Mouse (Mus musculus) hindbrain, postnatal 0 days (tissue): Measurements from ENCODE around the gene Pi4kb. TPM values are rescaled to one million over a fixed set of nuclear protein-coding genes. Genes with fewer than 3 reads are reported as not detected.

Experiments used
- ATAC-seq: fragments of 200-750 bp; cut with Nextera tagmentation; 2 replicates; pipeline ENCODE4 v1.8.0; 2017; ENCODE audit warnings: mild to moderate bottlenecking, moderate TSS enrichment, moderate library complexity
- DNase-seq: peaks from one replicate; pipeline ENCODE4 v3.0.0-alpha.2; 2015; ENCODE audit warnings: low spot score
- H3K27ac ChIP-seq: fragments of 300-500 bp; sonication (generic); 2 replicates; pipeline ENCODE4 v1.5.1; 2014; ENCODE audit warnings: mild to moderate bottlenecking
- H3K27me3 ChIP-seq: fragments of 300-500 bp; sonication (generic); 2 replicates; pipeline ENCODE4 v1.6.1; 2014; ENCODE audit warnings: low read length, mixed read lengths; ENCODE audit not compliant: insufficient read depth
- H3K36me3 ChIP-seq: fragments of 300-500 bp; sonication (generic); 2 replicates; pipeline ENCODE4 v1.6.1; 2014; ENCODE audit warnings: low read length, mixed read lengths; ENCODE audit not compliant: insufficient read depth
- H3K4me1 ChIP-seq: fragments of 300-500 bp; sonication (generic); 2 replicates; pipeline ENCODE4 v1.6.1; 2014; ENCODE audit warnings: antibody characterized with exemption, low read length, mixed read lengths; ENCODE audit not compliant: insufficient read depth
- H3K4me2 ChIP-seq: fragments of 300-500 bp; sonication (generic); 2 replicates; pipeline ENCODE4 v1.6.1; 2014; ENCODE audit warnings: low read depth, mild to moderate bottlenecking, low read length, moderate library complexity, mixed read lengths
- H3K4me3 ChIP-seq: fragments of 300-500 bp; sonication (generic); 2 replicates; pipeline ENCODE4 v1.5.1; 2014; ENCODE audit warnings: low read length
- H3K9ac ChIP-seq: fragments of 300-500 bp; sonication (generic); replicated peaks from 2 replicates; pipeline ENCODE4 v1.6.1; 2014; ENCODE audit warnings: mild to moderate bottlenecking, low read length, moderate library complexity, mixed read lengths
- H3K9me3 ChIP-seq: fragments of 300-500 bp; sonication (generic); 2 replicates; pipeline ENCODE4 v1.6.1; 2016; ENCODE audit warnings: low read length, mixed read lengths
- CTCF ChIP-seq: IDR thresholded peaks from 2 replicates; pipeline ENCODE4 v1.5.1; 2016; ENCODE audit warnings: antibody characterized with exemption, control low read depth, low read depth
- WGBS: fragments of 180-500 bp; shearing (Covaris S2); extraction: QIAGEN DNeasy Blood & Tissue Kit; methylation state at CpG from one replicate; pipeline ENCODE4 v1.1.7; 2014; 5-methylcytosine and 5-hydroxymethylcytosine counted together
- polyA plus RNA-seq: library from polyadenylated mRNA; unstranded; fragments of >200 nt; fragmentation: Nextera tagmentation; extraction: Ambion mirVana; gene quantifications from 2 replicates; pipeline ENCODE4 v1.2.1, GENCODE M21; 2015
- total RNA-seq: library from RNA; depleted of rRNA; stranded (reverse); fragments of >200 nt; gene quantifications from 2 replicates; pipeline ENCODE4 v1.2.3, GENCODE M21; 2014

Gene Pi4kb
- total and polyA plus RNA-seq, 2 experiments from 2014 or later: 22.7 to 57.1 TPM

GRCm38 (mm10) chr3:94974026-94974527 is 454 bp upstream of the Pi4kb start:
- peak; percentile 33 for ATAC-seq
- WGBS: 19% methylated on average over 9 of the region's 9 CpGs

GRCm38 (mm10) chr3:94984312-94984711 is 9.8 kb downstream of the Pi4kb start:
- no peak overlapping the region for H3K27ac ChIP-seq
- H3K27me3 ChIP-seq: no peaks in the 10 kb centered on the region
- H3K36me3 ChIP-seq: peaks cover 30% of the 10 kb centered on the region
- H3K9me3 ChIP-seq: no peaks in the 10 kb centered on the region
- TF ChIP-seq CTCF: no peak
- H3K4me3 ChIP-seq: no peak overlapping the region
- H3K4me1 ChIP-seq: no peaks in the 10 kb centered on the region
- WGBS: 93% methylated on average over 11 of the region's 11 CpGs
- H3K4me2 ChIP-seq: no peak overlapping the region
- no peak for ATAC-seq
- DNase-seq: no peak
- H3K9ac ChIP-seq: no peak overlapping the region

More at GRCm38 (mm10) chr3:94974026-94974527, 454 bp upstream of the Pi4kb start:
- H3K4me3 ChIP-seq: peak overlapping the region; percentile 93
- DNase-seq: no peak
- peak overlapping the region; percentile 93 for H3K9ac ChIP-seq
- no peaks in the 10 kb centered on the region for H3K36me3 ChIP-seq
- peak overlapping the region; percentile 82 for H3K4me2 ChIP-seq
- H3K27ac ChIP-seq: peak overlapping the region; percentile 17
- no peaks in the 10 kb centered on the region for H3K9me3 ChIP-seq
- peaks cover 11% of the 10 kb centered on the region for H3K4me1 ChIP-seq
- H3K27me3 ChIP-seq: no peaks in the 10 kb centered on the region
- TF ChIP-seq CTCF: no peak

GRCm38 (mm10) chr3:94985513-94985912 is 11.0 kb downstream of the Pi4kb start:
- Histone ChIP-seq H3K27me3 (no peaks in the 10 kb centered on the region), H3K36me3 (peaks cover 33% of the 10 kb centered on the region), H3K9me3 (no peaks in the 10 kb centered on the region), H3K4me1 (no peaks in the 10 kb centered on the region), H3K27ac (no peak overlapping the region), H3K9ac (no peak overlapping the region), H3K4me3 (no peak overlapping the region), H3K4me2 (no peak overlapping the region)
- no peak for TF ChIP-seq CTCF
- no peak for ATAC-seq
- WGBS: 95% methylated on average over 2 of the region's 2 CpGs
- no peak for DNase-seq

GRCm38 (mm10) chr3:94987578-94987977 is 13.0 kb downstream of the Pi4kb start:
- Histone ChIP-seq H3K36me3 (peaks cover 31% of the 10 kb centered on the region), H3K4me3 (no peak overlapping the region), H3K4me1 (no peaks in the 10 kb centered on the region), H3K27ac (no peak overlapping the region), H3K27me3 (no peaks in the 10 kb centered on the region), H3K9ac (no peak overlapping the region), H3K4me2 (no peak overlapping the region), H3K9me3 (no peaks in the 10 kb centered on the region)
- no peak for ATAC-seq
- TF ChIP-seq CTCF: no peak
- no peak for DNase-seq

GRCm38 (mm10) chr3:94989159-94989761 is 14.7 kb downstream of the Pi4kb start:
- no peak for TF ChIP-seq CTCF

GRCm38 (mm10) chr3:94996946-94997345 is 22.4 kb downstream of the Pi4kb start:
- TF ChIP-seq CTCF: peak; percentile 93
- Histone ChIP-seq H3K4me3 (no peak overlapping the region), H3K27me3 (no peaks in the 10 kb centered on the region), H3K9me3 (no peaks in the 10 kb centered on the region), H3K9ac (no peak overlapping the region), H3K36me3 (peaks cover 60% of the 10 kb centered on the region), H3K27ac (no peak overlapping the region), H3K4me2 (no peak overlapping the region), H3K4me1 (no peaks in the 10 kb centered on the region)
- WGBS: 19% methylated on average over 2 of the region's 2 CpGs
- ATAC-seq (peak; percentile 43; the same call in 1 of the 2 replicates), DNase-seq (peak; percentile 88)

More at GRCm38 (mm10) chr3:94989159-94989761, 14.7 kb downstream of the Pi4kb start:
- no peak overlapping the region for H3K4me3 ChIP-seq
- ATAC-seq: no peak
- H3K36me3 ChIP-seq: peaks cover 33% of the 10 kb centered on the region
- no peak overlapping the region for H3K9ac ChIP-seq
- H3K4me1 ChIP-seq: no peaks in the 10 kb centered on the region
- no peaks in the 10 kb centered on the region for H3K27me3 ChIP-seq
- WGBS: 34% methylated on average over 9 of the region's 9 CpGs
- no peak for DNase-seq
- no peak overlapping the region for H3K27ac ChIP-seq
- H3K9me3 ChIP-seq: no peaks in the 10 kb centered on the region
- H3K4me2 ChIP-seq: no peak overlapping the region

- Histone ChIP-seq H3K4me1 (no peaks in the 10 kb centered on the region), H3K27ac (peak overlapping the region; percentile 68), H3K4me3 (no peak overlapping the region), H3K9ac (no peak overlapping the region), H3K4me2 (no peak overlapping the region), H3K36me3 (peaks cover 69% of the 10 kb centered on the region), H3K9me3 (no peaks in the 10 kb centered on the region), H3K27me3 (no peaks in the 10 kb centered on the region)
- 46% methylated on average over 4 of the region's 4 CpGs for WGBS
- no peak for TF ChIP-seq CTCF
- DNase-seq (peak; percentile 29), ATAC-seq (peak; percentile 64)
Measured at GRCm38 (mm10) chr3:95002569-95002968, 28.0 kb downstream of the Pi4kb start.
